Mouse (Mus musculus) kidney, postnatal 36 days (tissue): ENCODE results near the gene Ntm.

ENCODE experiments used
- DNase-seq, 2 experiments: peaks; one replicate each; pipeline ENCODE4 v3.0.0; 2021 to 2022; ENCODE audit warnings: mixed read lengths in 2 of 2

The Ntm gene

DNA sequence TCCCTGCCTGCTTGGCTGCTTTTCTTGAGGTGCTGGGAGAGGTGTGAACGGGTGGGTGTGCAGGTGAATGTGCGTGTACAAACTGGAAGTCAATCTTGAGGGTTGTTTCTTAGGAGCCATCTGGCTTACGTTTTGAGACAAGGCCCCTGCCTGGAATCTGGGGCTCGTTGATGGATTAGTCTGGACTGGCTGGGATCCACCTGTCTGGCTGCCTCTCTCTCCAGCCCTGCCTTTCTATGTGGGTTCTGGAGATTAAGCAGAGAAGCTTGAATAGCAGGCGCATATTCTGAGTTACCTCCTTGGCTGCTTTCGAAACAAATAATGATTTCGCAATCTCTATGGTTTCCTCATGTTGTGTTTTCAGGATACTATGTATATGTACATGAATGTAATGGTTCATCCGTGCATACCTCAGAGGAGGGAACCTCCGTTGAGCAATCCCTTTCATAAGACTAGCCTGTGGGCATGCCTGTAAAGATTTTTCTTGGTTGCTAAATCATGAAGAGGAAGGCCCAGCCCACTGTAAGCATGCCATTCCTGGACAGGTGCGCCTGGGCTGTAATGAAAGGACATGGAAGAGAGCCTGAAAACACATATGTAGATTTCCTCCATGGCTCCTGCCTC is 499.9 kb downstream of the Ntm start:
- no peak for DNase-seq

DNA sequence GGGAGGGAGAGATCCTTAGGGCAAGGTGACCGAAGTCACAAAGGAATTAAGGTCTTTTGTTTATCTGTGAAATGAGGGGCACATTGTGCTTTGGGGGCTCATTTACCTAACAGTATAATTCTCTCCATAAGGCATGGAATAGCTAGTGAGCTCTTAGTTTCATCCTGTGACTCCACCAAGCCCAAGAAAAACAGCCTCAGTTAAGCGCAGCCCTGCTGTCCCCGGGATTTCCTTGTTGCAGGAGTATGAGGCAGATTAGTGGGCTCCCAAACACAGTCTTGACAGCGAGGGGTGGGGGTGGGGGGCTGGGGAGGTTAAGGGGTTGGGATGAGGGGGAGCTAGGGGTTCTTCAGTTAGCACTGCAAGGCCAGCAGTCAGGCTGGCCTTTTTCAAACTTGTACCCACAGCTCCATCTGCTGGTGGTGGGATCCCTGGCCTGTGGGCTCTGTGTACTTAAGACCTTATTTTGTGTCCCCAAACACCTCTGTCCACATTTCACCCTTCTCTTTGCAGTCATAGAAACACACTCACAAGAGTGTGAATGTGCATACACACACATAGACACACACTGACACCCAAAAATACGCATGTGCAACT is 504.9 kb downstream of the Ntm start:
- peak; percentile 35 to 86 for DNase-seq

GRCm38 (mm10) chr9:29456014-29456413 is 506.9 kb downstream of the Ntm start:
- no peak for DNase-seq

- no peak for DNase-seq
Measured at GRCm38 (mm10) chr9:29451232-29451631, 511.7 kb downstream of the Ntm start.

GRCm38 (mm10) chr9:29444001-29444400 is 518.9 kb downstream of the Ntm start:
- DNase-seq: no peak

GRCm38 (mm10) chr9:29439401-29439800 is 523.5 kb downstream of the Ntm start:
- DNase-seq: no peak

- no peak for DNase-seq
Measured at GRCm38 (mm10) chr9:29434611-29435010, 528.3 kb downstream of the Ntm start.

GRCm38 (mm10) chr9:29433910-29434309 is 529.0 kb downstream of the Ntm start:
- DNase-seq: no peak

DNA sequence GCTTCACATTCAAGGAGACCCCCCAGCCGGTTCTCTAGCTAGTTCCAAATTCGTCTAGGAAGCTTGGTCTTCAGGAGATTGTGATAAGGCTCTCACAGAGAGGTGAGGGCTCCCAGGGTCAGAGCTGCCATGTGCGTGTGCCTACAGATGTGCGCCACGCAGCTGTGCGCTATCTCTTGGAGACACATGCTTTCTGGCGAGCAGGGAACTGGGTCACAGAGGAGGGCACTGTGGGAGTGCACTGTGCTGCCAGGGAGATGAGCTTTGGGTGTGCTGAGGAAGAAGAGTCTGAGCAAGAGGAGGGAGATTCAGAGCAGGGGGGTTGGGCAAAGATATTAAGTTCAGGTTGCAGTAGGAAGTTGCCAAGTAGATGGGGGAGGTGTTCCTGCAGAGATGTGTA is 529.8 kb downstream of the Ntm start:
- DNase-seq: no peak

DNA sequence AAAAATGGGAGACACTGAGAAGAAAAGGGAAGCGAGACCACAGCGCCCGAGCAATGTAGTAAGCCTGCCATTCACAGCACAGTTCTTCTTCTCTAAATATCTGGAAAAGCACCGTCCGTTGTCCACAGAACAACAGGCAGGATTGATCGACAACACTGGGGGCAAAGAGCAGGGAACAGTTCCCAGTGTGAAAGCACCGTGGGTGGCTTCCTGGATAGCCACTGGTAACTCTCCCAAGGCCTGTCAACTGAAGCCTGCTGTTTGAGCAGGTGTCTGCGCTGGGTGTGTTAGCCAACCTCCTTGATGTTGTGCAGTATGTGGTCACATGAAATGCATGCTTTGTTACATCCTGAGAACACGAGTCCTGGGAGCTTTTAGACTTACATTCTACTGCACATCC is 531.4 kb downstream of the Ntm start:
- DNase-seq: no peak

DNA sequence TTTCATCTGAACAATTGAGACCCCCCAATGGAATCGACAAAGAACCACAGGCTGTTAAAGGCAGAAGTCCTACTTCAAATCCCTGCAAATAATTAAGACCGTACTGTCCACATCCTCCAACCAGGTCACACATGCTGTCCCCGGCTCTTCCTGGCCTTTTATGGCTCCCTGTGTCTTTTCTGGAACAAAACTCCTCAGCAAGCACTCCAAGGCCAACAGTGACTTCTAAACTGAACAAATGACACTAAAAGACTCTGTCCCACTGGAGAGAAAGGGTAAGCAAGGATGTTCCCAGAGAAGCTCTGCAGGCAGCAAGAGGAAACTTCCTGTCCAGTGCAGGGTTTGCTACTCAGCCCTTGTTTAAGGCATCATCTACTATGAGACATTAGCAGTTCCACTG is 532.8 kb downstream of the Ntm start:
- no peak for DNase-seq

DNA sequence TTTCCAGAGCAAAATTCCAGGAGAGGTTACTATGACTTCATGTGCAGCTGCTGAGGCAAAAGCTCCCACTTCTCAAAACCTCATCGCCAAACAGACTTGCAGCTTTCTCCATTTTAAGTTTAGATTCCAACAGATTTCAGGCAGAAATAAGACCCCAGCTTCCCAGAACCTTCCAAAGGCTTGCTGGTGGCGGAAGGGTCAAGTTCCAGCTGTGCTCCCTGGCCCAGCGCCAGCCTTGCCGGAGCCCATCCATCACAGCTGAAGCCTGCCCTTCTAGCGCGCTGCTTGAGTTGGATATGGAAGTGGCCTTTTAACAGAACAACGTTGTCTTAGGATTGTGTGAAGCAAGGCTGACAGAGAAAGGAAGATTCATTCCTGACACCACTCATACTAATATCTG is 534.6 kb downstream of the Ntm start:
- peak; percentile 14 to 68 for DNase-seq

- no peak for DNase-seq
Measured at GRCm38 (mm10) chr9:29426261-29426660, 536.7 kb downstream of the Ntm start.

DNA sequence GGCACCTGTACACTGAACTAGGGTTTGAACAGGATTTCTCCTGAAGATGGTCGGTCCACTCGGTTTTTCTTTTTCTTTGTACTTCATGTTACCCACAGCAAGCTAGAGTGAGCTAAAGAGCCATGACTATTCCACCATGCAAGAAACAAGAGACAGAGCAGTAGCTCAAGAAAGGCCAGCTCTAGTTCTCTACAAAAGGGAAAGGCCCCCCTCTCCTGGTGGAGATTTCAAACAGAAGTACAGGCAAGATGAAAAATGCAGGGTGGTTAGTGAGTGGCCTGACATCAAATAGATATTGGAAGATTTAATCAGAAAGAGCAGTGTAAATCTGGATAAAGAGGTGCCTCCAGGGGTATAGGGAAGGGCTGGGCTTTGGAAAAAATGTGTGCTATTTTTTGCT is 547.4 kb downstream of the Ntm start:
- no peak for DNase-seq

DNA sequence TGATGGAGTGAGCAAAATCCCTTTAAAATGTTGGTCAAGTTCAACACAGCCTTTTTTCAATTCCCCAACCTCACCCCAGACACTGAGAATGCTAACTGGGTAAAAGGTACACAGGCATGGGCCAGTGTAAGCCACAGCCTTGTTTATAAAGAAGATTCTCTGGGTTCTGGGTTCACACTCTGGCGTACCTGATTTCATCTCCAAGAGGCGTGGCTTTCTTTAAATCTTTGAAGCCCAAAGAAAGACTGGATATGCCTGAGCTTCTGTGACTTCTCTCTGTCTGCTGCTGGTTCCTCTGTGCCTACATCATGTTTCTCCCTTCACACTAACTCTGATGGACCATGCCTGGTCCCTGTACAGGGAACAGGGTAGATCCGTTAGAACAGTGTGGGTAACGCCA is 549.8 kb downstream of the Ntm start:
- DNase-seq: no peak

DNA sequence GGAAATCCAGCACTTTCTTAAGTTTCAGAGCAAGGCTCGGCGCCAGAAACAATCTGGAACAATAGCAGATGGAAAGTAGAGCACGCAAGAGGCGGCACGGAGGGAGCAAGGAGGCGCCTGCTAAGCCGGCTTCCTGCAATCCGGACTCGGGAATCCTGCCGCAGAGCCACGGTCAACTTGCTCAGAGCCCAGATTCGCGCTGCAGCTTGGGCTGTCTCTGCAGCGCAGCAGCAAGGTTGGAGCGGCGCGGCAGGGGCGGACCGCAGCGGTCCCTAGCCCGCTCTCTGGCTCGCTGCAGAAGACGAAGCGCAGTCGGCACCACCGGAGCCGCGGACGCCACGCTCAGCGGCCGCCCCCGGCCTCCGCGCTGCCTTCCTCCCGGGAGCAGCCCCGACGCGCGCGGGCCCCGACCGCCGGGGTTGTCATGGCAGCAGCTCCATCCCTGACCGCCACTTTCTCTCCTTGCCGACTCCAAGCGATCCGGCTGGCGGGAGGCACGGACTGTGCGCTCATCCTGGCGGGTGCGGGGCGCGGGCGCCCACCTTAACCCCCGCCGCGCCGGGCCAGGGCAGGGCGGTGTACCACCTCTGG is 550.7 kb downstream of the Ntm start:
- peak in 1 of 2 experiments; percentile 22 for DNase-seq

DNA sequence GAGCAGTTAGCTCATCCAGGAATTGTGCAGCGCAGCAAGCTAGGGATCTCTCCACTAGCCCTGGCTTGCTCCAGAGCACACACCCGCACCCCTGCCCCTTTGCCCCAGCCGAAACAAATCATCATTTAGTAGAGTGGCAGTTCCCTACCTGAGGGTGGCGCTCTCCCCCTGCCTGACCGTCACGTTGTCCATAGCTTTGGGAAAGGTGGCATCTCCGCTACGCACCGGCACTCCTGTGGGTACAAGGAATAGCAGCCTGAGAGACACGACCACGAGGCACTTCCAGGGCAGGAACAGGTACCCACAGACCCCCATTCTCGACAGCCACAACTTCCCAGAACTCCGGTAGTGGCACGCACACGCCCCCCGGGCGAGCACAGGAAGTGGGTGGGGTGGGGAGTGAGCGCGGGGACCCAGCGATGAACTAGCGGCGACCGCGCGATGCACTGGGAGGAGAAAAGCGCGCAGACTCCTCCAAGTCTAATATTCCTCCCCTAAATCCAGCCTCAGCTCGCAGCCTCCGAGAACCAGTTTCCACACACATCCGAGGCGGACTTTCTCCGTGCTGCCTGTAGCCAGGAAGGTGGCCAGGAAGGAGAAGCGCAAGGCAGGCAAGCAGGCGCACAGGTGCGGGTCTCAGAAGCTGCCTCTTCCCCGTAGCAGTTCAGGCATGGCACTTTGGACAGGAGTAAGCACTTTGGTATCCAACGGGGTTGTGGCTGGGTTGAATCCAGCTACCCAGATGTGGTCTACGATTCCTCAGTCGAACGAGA is 551.3 kb downstream of the Ntm start:
- peak in 1 of 2 experiments; percentile 22 for DNase-seq

DNA sequence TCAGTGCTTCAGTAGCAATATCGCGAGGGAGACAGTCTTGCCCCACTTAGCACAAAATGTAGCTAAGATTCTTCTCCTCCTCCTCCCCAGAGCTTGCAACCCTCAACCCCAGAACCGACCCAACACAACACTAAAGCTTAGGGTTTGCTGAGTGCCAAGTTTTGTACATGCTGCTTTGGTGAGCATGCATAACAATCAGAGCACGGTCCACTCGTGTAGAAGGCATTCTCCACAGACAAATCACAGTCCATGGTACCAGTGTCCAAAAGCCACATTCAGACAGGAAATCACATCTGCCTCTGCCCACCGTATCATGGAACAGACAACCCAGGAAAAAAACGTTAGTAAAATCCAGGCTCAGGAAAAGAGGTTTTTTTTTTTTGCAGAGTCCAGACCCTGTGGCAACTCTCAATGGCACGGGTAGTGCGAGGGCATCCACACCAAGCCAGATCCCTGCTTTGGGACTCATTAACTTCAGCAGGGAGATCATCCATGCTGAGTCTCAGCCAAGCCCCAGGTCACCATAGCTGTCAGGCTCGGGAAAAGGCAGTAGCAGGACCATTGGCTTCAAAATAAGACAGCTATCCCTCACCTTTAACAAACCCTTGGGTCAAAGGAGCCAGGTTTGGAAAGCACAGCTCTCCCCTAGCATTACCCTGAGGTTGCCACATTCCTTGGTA is 552.1 kb downstream of the Ntm start:
- DNase-seq: no peak

- no peak for DNase-seq
Measured at GRCm38 (mm10) chr9:29410284-29410683, 552.7 kb downstream of the Ntm start.

DNA sequence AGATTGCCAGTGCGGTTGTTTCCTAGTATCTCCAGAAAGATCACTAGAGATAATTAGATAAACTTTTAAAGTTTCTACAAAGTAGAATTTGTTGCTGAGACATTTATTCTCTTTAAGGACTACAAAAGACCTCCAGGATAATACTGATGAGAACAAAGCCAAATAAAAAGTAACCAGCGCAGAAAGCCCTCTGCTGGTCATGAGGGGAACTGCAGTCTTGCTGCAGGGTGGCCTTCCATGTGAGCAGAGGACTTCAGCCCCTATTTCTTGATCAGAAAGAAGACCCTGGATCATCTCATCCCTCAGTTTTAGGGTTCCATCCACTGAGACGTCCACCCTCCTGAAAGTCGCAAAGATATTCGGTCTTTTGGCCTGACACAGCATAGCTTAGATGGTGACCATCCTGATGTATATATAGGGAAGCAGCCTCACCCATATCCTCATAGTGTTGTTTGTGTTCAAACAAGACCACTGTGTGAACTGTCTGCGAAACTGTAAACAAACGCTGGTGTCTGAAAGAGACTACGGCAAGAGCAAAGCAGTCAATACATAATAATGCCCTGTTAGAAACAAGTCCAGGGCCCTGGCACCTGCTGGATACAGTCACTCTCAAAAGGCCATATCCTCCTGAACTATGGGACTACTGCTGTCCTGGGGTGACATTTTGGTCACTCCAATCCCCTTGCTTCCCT is 553.6 kb downstream of the Ntm start:
- DNase-seq: peak; percentile 21 to 75

DNA sequence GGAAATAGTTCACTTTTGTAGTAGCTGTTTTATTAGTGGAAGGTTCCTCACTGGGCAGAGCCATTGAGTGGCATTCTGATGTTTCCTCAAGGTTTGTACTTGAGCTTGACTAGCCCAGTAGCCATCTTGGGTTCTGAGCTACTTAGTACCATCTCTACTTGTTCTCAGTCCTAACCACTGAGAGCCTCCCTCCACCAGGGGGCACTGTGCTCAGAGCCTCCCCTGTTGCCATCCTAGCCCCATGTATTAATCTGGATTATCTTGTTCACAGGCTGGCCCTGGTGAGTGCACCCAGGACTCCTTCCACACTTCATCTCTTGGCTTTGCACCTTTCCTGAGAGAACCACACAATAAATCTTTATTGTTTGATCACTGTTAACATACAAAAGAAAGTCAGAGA is 555.0 kb downstream of the Ntm start:
- peak in 1 of 2 experiments; percentile 53 for DNase-seq

DNA sequence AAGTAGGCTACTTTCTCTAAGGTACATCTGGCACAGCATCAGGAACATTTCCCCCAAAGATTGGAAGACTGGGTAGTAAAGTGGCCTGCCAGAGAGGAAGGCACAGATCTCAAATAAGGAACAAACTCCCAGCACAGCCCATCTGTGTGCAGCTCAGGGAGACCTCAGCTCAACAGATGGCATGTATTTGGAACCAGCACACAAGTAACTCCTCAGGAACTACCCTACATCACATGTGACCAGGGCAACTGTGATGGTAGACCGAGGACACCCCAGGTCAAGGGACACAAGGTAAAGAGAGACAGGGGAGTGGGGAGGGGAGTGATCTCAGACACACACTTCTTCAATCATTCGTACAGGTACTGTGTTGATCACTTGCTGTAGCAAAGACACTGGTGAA is 556.0 kb downstream of the Ntm start:
- DNase-seq: no peak

GRCm38 (mm10) chr9:29406046-29406445 is 556.9 kb downstream of the Ntm start:
- no peak for DNase-seq
